Mouse (Mus musculus) right cerebral cortex, postnatal 25 days (tissue): ENCODE results near the gene Scgb2b17.
"Not testable (repeated sequence)": the region's sequence is repeated elsewhere in the genome, so short reads cannot be mapped to it uniquely, and the experiment has no call there.

Source experiments
- DNase-seq: peaks from one replicate; pipeline ENCODE4 v3.0.0; 2022

Scgb2b17 gene

DNA sequence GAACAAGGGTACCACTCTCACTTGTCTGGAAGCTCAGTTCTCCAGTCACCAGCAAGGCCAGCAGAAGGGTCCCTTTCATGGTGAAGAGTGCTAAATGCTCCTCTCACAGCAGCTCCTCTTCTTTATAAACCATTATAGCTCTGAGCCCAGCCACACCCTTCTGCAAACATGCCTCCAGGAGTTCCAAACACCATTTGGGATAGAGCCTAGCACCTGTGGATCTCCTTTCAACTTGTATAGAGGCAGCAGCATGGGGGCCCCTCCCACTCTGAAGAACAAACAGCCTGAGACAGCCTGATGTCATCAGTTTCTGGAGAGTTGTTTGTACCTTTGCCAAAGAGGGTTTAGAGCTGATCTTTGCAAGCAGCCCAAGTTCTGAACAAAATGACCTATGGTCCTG is at the start of gene Scgb2b17:
Gene Scgb2b17 (minus strand): TSS at position 101 of the 400 bp plus-strand sequence.
- DNase-seq, result not testable (repeated sequence)

DNA sequence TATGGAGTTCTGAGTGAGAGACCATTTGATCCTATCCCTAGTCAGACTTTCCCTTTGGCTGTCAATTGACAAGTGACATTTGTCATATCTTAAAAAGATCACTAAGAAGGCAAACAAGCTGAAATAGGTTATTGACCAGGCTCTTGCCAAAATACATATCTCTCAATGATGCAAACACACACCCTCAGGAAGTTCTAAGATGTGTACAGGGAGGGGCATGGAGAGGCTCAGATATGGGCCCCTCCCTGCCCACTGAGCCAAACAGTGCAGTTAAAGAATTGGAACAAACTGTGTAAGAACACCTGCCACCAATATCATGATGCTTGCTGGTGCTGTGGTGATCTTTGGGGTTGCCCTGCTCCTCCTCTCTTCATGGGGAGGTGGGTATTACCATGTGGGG is 6.8 kb upstream of the Scgb2b17 start, which contains the start of gene Scgb1b17:
Gene Scgb1b17 (plus strand): TSS at position 301 of the 400 bp plus-strand sequence.
- DNase-seq, result not testable (repeated sequence)
